Mouse (Mus musculus) heart, postnatal 14 days (tissue): ENCODE measurements at regions not wholly inside any gene's neighbourhood (a gene's known extent, or its start where the extent isn't known, plus 50 kb on each side); places are given as distances from the start of the nearest gene placed in this dataset.

ENCODE experiments used
- DNase-seq, 2 experiments: peaks; one replicate each; pipeline ENCODE4 v3.0.0; 2021 to 2022
- intact Hi-C: fragments of 180-260 bp; cut with DNase I; formaldehyde crosslinking; loops from one replicate; pipeline ENCODE4 v1.15.1; 2025

DNA sequence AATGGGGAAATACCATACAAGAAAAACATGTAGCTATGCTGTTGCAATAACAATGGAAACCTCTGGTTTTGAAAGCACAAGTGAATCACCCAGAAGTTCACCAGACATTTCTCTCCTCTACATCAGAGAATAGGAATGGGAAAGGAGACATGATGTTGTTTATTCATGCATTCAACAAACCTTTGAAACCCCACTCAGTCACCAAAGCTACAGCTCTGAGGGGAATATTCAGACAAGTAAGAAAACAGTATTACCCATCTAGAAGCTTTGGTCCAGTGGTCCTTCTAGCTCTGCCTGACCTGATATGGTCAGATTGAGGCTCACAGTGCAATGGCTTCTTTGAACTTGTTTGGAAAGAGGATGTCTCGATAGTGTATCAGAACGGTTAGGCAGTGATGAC is 89.0 kb upstream of the Sox11 start:
- no peak for DNase-seq
- intact Hi-C loops: no loop called here

- intact Hi-C loops: no loop called here
- DNase-seq: no peak
Measured at GRCm38 (mm10) chr12:27417387-27418009, 75.1 kb upstream of the Sox11 start.

GRCm38 (mm10) chr12:27410555-27410954 is 68.2 kb upstream of the Sox11 start:
- DNase-seq: no peak

GRCm38 (mm10) chr12:27408440-27408839 is 66.1 kb upstream of the Sox11 start:
- intact Hi-C loops: no loop called here
- DNase-seq: no peak

More at GRCm38 (mm10) chr12:27410555-27410954, 68.2 kb upstream of the Sox11 start:
- intact Hi-C loops: no loop called here

DNA sequence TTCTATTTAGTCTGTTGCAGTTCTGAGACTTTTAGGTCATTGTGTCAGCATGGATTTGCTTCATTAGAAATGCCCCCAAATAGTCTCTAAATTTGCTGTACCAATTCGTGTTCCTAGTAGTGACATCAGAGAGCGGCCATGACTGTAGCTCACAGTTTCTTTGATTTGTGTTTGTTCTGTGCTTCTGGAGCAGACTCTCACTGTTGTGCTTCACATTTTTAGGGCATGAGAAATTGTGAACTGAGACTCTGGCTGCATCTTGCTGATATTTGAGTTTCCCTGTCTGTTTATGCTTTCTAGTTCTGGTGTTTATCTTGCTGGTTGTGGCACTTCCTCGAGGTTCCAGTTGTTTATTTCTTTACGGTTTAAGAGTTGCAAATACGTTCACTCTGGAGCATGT is 57.0 kb upstream of the Sox11 start:
- intact Hi-C loops: no loop called here
- DNase-seq: no peak
